Mouse (Mus musculus) erythroblast, embryonic 14.5 days (primary cell): ENCODE results near the gene Golga4.

Experiments
- GATA1 ChIP-seq: IDR thresholded peaks from 2 replicates; pipeline ENCODE4 v1.6.1; 2012; ENCODE audit warnings: low read length, inconsistent platforms, mixed read lengths
- TAL1 ChIP-seq: IDR thresholded peaks from 3 replicates; pipeline ENCODE4 v1.6.1; 2012; ENCODE audit warnings: low read length, inconsistent platforms, mixed read lengths

GRCm38 (mm10) chr9:118491195-118491594 lies 14.9 kb upstream of the Golga4 start:
- no peak for TF ChIP-seq GATA1
- no peak for TF ChIP-seq TAL1
